Mouse (Mus musculus) retina, embryonic 14.5 days (tissue): ENCODE data around the gene Fbxw8.

Source experiments
- DNase-seq: peaks from one replicate; pipeline ENCODE4 v3.0.0-alpha.2; 2015; ENCODE audit warnings: low spot score

Gene Fbxw8

DNA sequence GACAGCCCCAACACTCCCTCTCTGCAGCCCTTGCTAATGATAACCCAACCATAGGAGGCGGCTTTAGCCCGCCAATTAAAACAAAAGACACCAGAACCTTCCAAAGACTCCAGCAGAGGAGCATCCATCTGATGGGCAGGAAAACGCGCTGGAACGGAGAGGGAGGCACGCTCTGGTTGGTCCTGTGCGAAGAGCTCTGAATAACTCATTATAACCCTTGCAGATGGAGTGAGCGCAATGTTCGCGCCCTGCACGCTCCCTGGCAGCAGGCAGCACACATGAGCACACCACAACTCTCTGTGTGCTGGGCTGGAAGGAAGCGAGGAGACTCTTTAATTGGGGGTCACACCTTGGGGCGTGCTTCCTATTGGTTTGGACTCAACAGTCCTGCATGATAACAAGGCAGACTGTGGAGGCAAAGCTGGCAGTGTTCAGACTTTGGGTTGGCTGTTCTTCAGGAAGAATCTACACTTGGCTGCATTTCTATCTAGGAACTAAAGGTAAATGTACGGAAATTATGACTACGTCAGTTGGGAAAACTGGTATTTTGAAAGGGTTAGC, 82.0 kb downstream of the Fbxw8 start:
- no peak for DNase-seq

GRCm38 (mm10) chr5:118071766-118072165, 83.5 kb downstream of the Fbxw8 start:
- no peak for DNase-seq

GRCm38 (mm10) chr5:118069315-118069714, 85.9 kb downstream of the Fbxw8 start:
- peak; percentile 87 for DNase-seq

GRCm38 (mm10) chr5:118067984-118068494, 87.2 kb downstream of the Fbxw8 start:
- no peak for DNase-seq

DNA sequence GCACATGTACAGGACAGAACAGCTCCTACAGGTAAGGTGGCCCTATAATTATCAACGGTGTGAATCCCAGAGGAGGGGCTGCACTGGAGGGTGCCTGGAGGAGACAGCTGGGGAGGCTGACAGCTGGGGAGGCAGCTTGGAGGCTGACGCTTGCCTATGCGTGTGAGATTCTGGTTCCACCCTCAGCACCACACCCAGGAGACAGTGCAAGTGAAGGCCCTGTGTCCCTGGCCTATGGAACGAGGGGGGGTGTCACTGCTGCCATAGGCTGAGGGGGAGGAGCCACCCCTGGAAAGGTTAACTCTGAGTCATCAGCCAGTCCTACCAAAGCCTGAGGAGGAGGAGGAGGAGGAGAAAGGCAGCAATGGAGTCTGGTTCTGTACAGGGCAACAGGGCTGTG, 87.7 kb downstream of the Fbxw8 start:
- no peak for DNase-seq

DNA sequence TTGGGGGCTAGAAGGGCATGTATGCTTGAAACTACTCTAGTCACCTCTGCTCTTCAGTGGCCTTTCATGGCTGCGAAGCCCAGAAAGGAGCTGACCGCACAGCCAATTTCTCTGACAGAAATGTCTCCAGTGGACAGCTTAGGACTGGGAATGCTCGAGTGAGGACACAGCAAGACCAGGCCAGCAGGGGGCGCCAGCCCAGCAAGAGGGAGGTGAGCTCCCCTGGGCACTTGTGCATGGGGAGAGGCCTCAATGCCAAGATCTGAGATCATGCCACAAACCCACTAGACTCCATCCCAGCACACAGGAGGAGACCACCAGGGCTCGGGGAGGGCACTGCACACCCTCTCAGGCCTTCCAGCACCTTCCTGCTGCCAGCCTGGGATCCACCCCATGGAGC, 88.4 kb downstream of the Fbxw8 start:
- peak; percentile 77 for DNase-seq

DNA sequence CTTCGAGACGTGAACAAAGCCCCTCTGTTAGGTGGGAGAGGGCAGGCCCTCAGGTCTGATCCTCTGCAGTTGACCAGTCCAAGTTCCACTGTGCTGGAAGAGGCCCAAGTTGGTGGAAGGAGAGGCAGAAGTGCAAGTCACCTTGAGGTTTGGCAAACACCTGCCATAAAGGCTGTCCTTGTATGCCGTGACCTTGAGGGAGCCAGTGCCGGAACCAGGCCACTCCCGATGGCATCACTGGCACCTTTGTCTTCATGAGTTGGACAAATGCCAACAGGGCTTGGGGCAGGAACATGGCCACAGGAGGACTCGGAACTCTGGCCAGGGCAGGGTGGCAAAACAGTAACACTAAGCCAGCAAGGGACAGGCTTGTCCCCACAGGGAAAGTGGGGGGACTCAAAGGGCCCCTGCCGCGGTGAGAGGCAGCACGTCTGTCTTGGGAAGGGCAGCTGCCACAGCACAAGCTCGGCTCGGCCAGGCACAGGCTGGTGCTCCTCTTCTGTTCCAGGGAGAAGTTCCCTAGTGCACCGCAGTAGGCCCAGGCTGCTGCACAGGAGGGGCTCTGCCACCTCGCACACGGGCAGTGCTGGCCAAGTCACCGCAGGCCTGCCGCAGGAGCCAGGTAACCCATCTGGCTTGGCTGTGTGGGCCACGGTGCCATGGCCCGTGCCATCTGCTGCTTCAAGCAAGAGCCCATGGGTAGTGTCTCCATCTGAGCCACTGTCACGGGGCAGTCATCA, 89.6 kb downstream of the Fbxw8 start:
- DNase-seq, result no peak

DNA sequence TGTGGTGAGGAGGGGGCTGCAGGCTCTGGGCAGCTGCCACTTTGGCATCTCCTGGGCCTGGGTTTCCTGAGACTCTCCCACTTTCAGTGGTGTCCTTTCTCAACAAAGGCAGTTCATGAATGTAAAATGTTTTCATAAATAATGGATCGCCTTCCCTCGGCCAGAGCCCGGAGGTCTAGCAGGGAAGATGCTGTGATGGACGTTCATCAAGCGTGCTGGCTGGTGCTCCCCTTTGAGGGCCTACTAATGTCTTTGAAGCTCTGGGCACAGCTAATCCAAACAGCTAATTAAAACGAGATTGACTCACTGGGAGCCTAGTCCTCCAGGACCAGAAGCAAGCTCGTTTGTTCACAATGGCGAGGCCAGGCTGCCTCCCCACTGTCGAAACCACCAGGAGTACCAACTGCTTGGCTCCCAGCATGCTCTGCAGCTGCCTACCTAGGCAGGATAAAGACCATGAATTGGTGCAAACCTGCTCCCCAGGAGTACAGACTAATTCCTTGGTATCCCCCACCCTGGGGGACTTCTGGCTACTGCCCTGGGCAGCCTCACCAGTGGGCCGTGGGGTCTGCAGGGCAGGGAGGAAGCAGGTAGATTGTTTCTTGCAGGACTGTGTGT, 90.9 kb downstream of the Fbxw8 start:
- peak; percentile 57 for DNase-seq

GRCm38 (mm10) chr5:118063181-118063621, 92.1 kb downstream of the Fbxw8 start:
- DNase-seq, result no peak

- no peak for DNase-seq
These were observed 93.9 kb downstream of the Fbxw8 start for GRCm38 (mm10) chr5:118061391-118061790.

- DNase-seq, result no peak
These were observed 95.6 kb downstream of the Fbxw8 start for GRCm38 (mm10) chr5:118059646-118060045.

DNA sequence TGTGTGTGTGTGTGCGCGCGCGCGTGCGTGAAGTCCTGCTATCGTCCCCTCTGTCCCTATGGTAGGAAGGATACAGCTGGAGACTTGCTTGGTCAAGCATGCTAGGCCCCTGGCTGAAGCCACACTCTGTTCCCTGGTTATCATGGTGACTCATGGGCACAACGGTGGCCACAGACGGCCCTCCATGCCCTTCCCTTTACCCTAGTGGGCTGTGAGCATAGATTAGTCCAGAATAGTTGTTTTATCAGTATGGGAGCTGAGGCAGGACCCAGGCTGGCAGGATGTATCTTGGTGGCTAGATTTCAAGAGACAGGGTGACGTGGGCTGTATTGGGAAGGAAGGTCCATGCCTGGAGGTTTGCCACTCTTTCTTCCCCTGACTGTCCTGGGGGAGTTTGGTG, 96.4 kb downstream of the Fbxw8 start:
- DNase-seq, result no peak

DNA sequence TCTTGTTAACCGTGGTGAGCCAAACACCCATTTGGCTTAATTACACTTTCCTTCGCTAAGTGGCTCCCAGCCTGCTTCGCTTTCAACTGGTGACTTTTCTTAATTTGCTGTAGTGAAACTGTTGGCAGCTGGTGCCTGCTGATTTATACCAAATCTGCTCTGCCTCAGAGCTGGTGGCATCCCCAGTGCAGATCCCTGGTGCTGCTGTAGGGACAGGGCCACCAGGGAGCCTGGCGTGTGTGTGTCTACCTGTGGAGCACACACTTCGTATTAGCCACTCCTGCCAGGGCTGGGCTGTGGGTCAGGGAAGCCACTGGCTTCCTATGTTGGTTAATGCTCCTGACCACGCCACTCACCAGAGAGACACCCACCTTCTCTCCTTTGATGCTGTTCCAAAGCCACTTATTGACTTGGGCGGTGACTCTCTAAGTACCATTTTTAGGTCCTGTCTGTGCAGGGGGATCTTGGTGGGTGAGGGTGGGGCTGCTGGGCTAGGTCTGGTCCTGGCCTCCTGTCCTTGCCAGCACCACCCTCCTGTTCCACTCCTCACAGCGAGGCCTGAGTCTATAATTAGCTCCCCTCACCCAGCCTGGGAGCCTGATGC, 97.7 kb downstream of the Fbxw8 start:
- no peak for DNase-seq

- no peak for DNase-seq
These were observed 102.1 kb downstream of the Fbxw8 start for GRCm38 (mm10) chr5:118053205-118053604.

GRCm38 (mm10) chr5:118051981-118052662, 103.1 kb downstream of the Fbxw8 start:
- no peak for DNase-seq

DNA sequence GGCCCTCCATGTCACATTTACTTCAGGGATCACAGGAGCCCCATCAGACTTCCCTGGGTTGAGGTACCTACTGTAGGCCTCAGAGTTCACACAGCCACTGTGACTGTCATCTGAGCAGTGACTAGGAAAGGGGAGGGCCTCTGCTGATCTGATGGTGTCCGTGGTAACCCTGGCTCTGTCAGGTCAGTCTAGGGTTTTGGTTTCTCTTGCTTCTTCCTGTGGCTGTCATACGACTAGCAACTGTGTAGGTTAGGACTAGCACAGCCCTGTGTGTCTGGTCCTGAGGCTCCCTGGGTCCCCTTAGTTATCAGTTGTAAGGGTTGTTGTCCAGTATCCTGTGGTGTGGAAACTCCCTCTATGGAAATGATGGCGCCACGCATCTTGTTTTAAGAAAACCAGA, 104.5 kb downstream of the Fbxw8 start:
- no peak for DNase-seq

GRCm38 (mm10) chr5:118048928-118049327, 106.3 kb downstream of the Fbxw8 start:
- DNase-seq, result no peak

GRCm38 (mm10) chr5:118048412-118048811, 106.9 kb downstream of the Fbxw8 start:
- no peak for DNase-seq

DNA sequence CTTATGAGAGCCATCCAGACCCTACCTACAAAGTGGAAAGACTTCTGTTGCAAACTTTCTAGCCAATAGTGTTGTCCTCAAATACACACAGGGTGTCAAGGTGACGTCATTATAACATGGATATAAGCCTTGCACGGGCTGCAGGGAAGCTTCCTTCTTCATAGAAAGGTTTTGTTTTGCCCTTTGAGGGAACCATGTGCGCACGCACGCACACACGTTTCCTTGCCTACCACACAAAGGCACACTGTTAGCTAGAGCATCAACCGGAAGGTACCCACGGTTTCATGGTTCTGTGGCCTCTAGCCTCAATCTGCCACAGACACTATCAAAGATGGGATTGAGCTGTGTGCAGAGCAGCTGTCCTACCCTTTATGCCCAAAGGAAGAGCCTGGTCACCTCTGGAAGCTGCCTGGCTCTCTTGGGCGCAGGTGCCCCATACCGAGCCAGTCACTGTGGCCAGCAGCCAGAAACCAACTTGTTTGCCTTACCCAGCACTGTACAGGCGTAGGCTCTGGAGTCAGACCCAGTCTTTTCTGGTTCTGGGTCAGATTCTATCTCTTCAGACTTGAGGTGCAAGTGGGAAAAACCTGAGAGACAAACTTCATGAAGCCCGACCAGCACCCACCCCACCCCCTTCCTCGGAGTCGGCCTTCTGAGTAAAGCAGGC, 108.0 kb downstream of the Fbxw8 start:
- DNase-seq, result no peak

GRCm38 (mm10) chr5:118045385-118045784, 109.9 kb downstream of the Fbxw8 start:
- DNase-seq, result no peak

DNA sequence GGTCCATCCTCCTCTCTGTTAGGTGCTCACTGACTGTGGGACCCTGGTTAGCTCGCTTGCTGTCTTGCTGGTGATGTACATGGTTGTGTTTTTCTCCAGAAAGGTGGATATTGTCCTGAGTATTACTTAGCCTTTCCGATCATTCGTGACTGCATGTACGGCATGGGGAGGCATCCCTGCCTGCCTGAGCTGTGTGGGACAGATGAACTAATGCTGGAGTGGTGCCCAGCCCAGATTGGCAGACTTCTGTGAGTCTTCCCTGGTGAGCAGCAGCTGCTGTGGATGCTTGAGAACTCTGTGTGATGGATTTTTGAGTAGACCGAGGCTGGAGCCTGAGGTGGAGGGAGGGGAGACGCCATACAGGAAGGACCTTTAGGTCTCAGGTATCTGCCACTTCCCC, 110.4 kb downstream of the Fbxw8 start:
- DNase-seq, result no peak

DNA sequence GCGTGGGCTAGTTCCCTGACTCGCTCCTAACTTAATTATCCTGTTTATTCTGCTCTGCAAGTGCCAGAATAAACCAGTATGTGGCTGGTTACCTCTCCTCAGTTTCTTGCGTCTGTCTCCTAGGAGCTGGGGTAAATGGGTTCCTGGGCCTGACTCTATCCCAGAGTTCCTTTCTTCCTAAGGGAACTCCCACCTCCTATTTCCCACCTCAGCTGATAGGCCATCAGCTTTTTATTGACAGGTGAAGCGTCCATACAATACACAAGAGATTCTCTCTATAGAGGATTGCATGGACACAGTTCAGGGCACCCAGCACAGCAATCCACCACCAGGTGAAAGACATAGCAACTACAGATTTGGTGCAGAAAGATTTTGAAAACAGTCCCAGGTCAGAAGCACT, 111.5 kb downstream of the Fbxw8 start:
- no peak for DNase-seq
